Mouse (Mus musculus) lung, embryonic 14.5 days (tissue): ENCODE measurements around the gene Sphk2. TPM values are rescaled to one million over a fixed set of nuclear protein-coding genes. Genes with fewer than 3 reads are reported as not detected.

ENCODE experiments used
- ATAC-seq: fragments of 200-750 bp; cut with Nextera tagmentation; 2 replicates; pipeline ENCODE4 v1.8.0; 2017; ENCODE audit warnings: mild to moderate bottlenecking, moderate TSS enrichment, moderate library complexity; ENCODE audit not compliant: insufficient read depth
- DNase-seq: peaks from one replicate; pipeline ENCODE4 v3.0.0-alpha.2; 2015
- H3K27ac ChIP-seq: fragments of 300-500 bp; sonication (generic); 2 replicates; pipeline ENCODE4 v1.5.1; 2014; ENCODE audit warnings: low read depth, mild to moderate bottlenecking, moderate library complexity
- H3K27me3 ChIP-seq: fragments of 300-500 bp; sonication (generic); 2 replicates; pipeline ENCODE4 v1.6.1; 2014; ENCODE audit warnings: low read length, control low read depth; ENCODE audit not compliant: insufficient read depth
- H3K36me3 ChIP-seq: fragments of 300-500 bp; sonication (generic); 2 replicates; pipeline ENCODE4 v1.6.1; 2014; ENCODE audit warnings: control low read depth; ENCODE audit not compliant: insufficient read depth
- H3K4me1 ChIP-seq: fragments of 300-500 bp; sonication (generic); 2 replicates; pipeline ENCODE4 v1.6.1; 2014; ENCODE audit warnings: antibody characterized with exemption, control low read depth; ENCODE audit not compliant: insufficient read depth
- H3K4me2 ChIP-seq: fragments of 300-500 bp; sonication (generic); 2 replicates; pipeline ENCODE4 v1.6.1; 2014; ENCODE audit warnings: mild to moderate bottlenecking
- H3K4me3 ChIP-seq: fragments of 300-500 bp; sonication (generic); 2 replicates; pipeline ENCODE4 v1.5.1; 2014; ENCODE audit warnings: low read depth, low read length
- H3K9ac ChIP-seq: fragments of 300-500 bp; sonication (generic); 2 replicates; pipeline ENCODE4 v1.6.1; 2014
- H3K9me3 ChIP-seq: fragments of 300-500 bp; sonication (generic); 2 replicates; pipeline ENCODE4 v1.6.1; 2016; ENCODE audit warnings: low read depth, low read length, control low read depth
- CTCF ChIP-seq: IDR thresholded peaks from 2 replicates; pipeline ENCODE4 v1.5.1; 2016; ENCODE audit warnings: antibody characterized with exemption, low read depth
- WGBS: fragments of 180-500 bp; shearing (Covaris S2); extraction: QIAGEN DNeasy Blood & Tissue Kit; methylation state at CpG from one replicate; pipeline ENCODE4 v1.1.7; 2014; 5-methylcytosine and 5-hydroxymethylcytosine counted together
- polyA plus RNA-seq: library from polyadenylated mRNA; unstranded; fragments of >200 nt; fragmentation: Nextera tagmentation; extraction: Ambion mirVana; gene quantifications from 2 replicates; pipeline ENCODE4 v1.2.1, GENCODE M21; 2014

The Sphk2 gene
- 21.9 and 23.8 TPM in 2 replicates for polyA plus RNA-seq

DNA sequence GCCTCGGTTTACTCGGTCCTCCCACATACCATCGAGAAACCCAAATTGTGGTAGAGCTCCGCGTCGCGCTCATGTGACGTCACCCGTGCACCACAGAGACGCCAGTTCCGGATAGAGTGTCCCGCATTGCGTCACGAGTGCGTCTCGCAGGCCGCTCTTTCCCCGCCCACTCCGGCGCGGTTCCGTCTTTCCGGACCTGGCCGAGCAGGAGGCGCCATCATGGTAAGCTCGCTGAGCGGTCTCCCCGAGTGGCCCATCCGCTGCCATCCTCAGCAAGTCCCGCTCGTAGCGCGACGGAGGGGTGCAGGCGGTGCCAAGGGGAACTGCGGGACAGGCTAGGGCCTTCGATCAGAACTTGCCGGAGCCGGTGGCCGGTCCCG lies at the start of gene Sphk2:
Sphk2 (minus strand) TSS at position 85 of the 380 bp plus-strand sequence.
- H3K36me3 ChIP-seq = peaks cover 51% of the 10 kb centered on the region
- H3K4me1 ChIP-seq = peaks cover 13% of the 10 kb centered on the region; the same call in 1 of the 2 replicates
- H3K27me3 ChIP-seq = no peaks in the 10 kb centered on the region
- peak within 1 kb of the TSS; percentile 99 for H3K4me2 ChIP-seq
- WGBS = under 1% methylated on average over 41 of the region's 41 CpGs
- H3K9me3 ChIP-seq = no peaks in the 10 kb centered on the region
- DNase-seq = peak; percentile 100
- TF ChIP-seq CTCF = peak; percentile 27
- ATAC-seq = peak; percentile 70
- peak within 1 kb of the TSS; percentile 98 for H3K4me3 ChIP-seq
- H3K27ac ChIP-seq = peak within 1 kb of the TSS; percentile 97
- peak within 1 kb of the TSS; percentile 99 for H3K9ac ChIP-seq

DNA sequence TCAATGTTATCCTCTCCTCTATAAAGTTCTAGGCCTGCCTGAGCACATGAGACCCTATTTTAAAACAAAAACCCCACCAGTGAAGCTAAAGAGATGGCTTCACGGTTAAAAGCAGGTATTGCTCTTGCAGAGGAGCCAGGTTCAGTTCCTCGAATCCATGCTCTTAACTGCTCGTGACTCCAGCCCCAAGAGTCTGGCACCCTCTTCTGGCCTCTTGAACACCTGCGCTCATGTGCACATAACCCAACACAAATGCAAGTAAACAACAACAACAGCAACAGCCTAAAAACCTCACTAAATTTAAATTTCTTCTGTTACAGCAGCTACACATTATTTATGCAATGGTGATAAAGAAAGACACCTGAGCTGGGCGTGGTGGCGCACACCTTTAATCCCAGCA lies 49.7 kb upstream of the Sphk2 start:
- Histone ChIP-seq H3K27me3 (no peaks in the 10 kb centered on the region), H3K4me2 (no peak overlapping the region), H3K9ac (no peak overlapping the region), H3K9me3 (no peaks in the 10 kb centered on the region), H3K36me3 (no peaks in the 10 kb centered on the region), H3K27ac (0 out of 2 replicates have a peak overlapping the region, but pooled peaks have one; percentile 21), H3K4me3 (no peak overlapping the region), H3K4me1 (no peaks in the 10 kb centered on the region)
- 0 out of 2 replicates have a peak, but pooled peaks have one; percentile 15 for TF ChIP-seq CTCF
- DNase-seq = no peak
- WGBS = 89% methylated on average over 6 of the region's 6 CpGs
- no peak for ATAC-seq

DNA sequence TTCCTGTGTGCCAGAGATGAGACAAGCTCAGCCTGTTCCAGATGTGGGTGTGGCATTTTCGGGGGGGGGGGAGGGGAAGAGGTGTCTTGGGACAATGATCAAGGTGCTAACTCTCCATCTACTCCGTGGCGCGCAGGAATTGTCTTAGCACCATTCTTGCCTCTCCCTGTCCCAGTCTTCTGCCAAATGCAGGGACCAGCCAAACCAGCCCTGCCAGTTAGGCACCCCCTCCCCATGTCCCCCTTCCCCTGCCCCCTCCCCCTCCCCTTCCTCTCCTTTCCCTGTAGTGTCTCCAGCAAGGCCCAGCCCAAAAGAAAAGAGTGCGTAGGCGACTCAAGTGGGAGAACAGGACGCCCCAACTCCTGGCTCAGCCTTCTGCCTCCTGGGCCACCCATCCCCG lies 49.0 kb upstream of the Sphk2 start:
- peak overlapping the region; percentile 8; the same call in 1 of the 2 replicates for H3K4me2 ChIP-seq
- TF ChIP-seq CTCF = no peak
- DNase-seq (peak; percentile 26), ATAC-seq (peak; percentile 41; the same call in 1 of the 2 replicates)
- no peaks in the 10 kb centered on the region for H3K4me1 ChIP-seq
- H3K4me3 ChIP-seq = no peak overlapping the region
- H3K27me3 ChIP-seq = no peaks in the 10 kb centered on the region
- 31% methylated on average over 8 of the region's 8 CpGs for WGBS
- no peak overlapping the region for H3K9ac ChIP-seq
- H3K36me3 ChIP-seq = no peaks in the 10 kb centered on the region
- no peaks in the 10 kb centered on the region for H3K9me3 ChIP-seq
- H3K27ac ChIP-seq = peak overlapping the region; percentile 21; the same call in 1 of the 2 replicates

DNA sequence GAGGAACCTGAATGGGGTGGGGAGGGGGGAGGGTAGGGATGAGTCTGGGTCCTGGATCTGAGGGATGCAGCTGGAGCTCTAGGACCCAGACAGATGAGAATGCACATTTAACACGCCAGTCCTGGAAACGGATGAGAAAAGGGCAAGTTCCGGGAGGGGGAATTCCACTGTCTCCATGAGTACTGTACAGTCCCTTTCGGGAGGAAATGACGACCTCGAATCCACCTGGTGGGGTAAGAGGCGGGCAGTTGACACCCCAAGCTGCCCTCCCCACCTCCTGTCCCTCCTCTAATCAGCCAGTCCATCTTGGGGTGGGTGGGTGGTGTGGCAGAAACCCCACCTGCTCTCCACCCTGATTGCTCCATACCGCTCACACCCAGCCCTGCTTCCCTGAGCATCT lies 48.2 kb upstream of the Sphk2 start:
- no peak overlapping the region for H3K4me2 ChIP-seq
- DNase-seq (no peak), ATAC-seq (0 out of 2 replicates have a peak, but pooled peaks have one; percentile 17)
- H3K27ac ChIP-seq = no peak overlapping the region
- H3K9me3 ChIP-seq = no peaks in the 10 kb centered on the region
- no peaks in the 10 kb centered on the region for H3K27me3 ChIP-seq
- no peak overlapping the region for H3K4me3 ChIP-seq
- no peak for TF ChIP-seq CTCF
- WGBS = 49% methylated on average over 8 of the region's 8 CpGs
- H3K4me1 ChIP-seq = no peaks in the 10 kb centered on the region
- H3K36me3 ChIP-seq = no peaks in the 10 kb centered on the region
- no peak overlapping the region for H3K9ac ChIP-seq

DNA sequence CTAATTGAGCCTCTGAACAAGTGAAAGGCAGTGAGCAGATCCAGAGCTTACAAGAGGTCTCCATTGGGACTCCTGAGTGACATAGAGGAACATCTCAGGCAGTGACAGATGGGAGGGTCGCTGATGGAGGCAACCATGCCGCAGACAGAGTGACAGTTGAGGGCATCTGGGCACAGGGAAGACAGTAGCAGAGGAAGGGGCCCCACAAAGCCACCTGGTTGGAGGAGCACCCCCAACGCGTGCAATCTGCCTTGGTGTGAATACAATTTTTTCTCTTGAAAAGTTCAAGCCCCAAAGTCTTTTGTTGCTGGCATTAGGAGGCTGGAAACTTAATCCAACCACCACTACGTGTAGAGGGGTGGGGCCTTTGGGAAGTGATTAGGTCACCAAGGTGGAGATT lies 42.3 kb upstream of the Sphk2 start:
- H3K9me3 ChIP-seq = no peaks in the 10 kb centered on the region
- TF ChIP-seq CTCF = no peak
- peaks cover 18% of the 10 kb centered on the region for H3K27me3 ChIP-seq
- no peak overlapping the region for H3K4me2 ChIP-seq
- H3K4me1 ChIP-seq = no peaks in the 10 kb centered on the region
- 61% methylated on average over 5 of the region's 5 CpGs for WGBS
- H3K4me3 ChIP-seq = no peak overlapping the region
- no peak overlapping the region for H3K9ac ChIP-seq
- no peak overlapping the region for H3K27ac ChIP-seq
- H3K36me3 ChIP-seq = no peaks in the 10 kb centered on the region
- ATAC-seq = no peak
- no peak for DNase-seq

DNA sequence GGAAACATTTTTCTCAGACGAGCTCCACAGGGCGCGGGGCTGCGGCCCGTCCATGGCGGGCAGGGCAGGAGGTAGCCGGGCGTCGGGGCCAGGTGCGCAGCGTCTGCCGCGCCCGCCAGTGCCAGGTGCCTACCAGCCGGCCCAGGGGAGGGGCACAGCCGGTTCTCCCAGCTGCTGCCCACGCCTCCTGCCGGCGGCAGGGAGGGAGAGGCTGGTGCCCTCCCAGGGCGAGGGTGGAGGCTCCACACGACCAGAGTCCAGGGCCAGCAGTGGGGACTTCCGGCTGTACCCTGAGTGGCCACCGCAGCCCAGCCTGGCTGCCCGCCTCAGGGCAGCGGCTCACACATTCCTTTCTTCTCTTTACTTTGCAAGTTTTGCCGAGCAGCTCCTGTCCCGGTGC lies 41.6 kb upstream of the Sphk2 start:
- no peak overlapping the region for H3K27ac ChIP-seq
- peak; percentile 48 for DNase-seq
- H3K27me3 ChIP-seq = peaks cover 18% of the 10 kb centered on the region
- H3K4me1 ChIP-seq = no peaks in the 10 kb centered on the region
- peak overlapping the region; percentile 55 for H3K4me2 ChIP-seq
- H3K4me3 ChIP-seq = peak overlapping the region; percentile 24; the same call in 1 of the 2 replicates
- TF ChIP-seq CTCF = peak; percentile 33
- peak overlapping the region; percentile 34 for H3K9ac ChIP-seq
- ATAC-seq = peak; percentile 76
- H3K9me3 ChIP-seq = no peaks in the 10 kb centered on the region
- 7% methylated on average over 27 of the region's 27 CpGs for WGBS
- no peaks in the 10 kb centered on the region for H3K36me3 ChIP-seq

DNA sequence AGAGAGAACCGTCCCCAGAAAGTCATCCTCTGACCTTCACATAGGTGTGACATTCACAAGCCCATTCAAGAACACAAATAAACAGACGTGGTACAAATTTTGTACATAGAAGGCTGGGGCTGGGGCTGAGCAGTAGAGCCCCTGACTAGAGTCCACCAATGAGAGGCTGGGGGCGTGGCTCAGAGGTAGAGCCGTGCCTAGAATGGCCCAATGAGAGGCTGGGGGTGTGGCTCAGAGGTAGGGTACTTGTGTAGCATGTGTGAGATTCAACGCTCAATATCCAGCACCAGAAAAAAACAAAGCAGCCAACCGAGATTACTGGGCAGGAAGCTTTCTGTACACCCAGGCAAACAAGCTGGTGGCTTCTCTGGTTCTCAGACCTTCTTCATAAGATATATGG lies 37.9 kb upstream of the Sphk2 start:
- 47% methylated on average over 6 of the region's 6 CpGs for WGBS
- no peak overlapping the region for H3K4me3 ChIP-seq
- no peak for TF ChIP-seq CTCF
- no peaks in the 10 kb centered on the region for H3K4me1 ChIP-seq
- H3K9ac ChIP-seq = no peak overlapping the region
- no peak for DNase-seq
- no peaks in the 10 kb centered on the region for H3K9me3 ChIP-seq
- ATAC-seq = no peak
- H3K36me3 ChIP-seq = no peaks in the 10 kb centered on the region
- H3K27me3 ChIP-seq = peaks cover 18% of the 10 kb centered on the region
- H3K27ac ChIP-seq = no peak overlapping the region
- no peak overlapping the region for H3K4me2 ChIP-seq
